Mouse (Mus musculus) left cerebral cortex, adult 8-10 months (tissue): ENCODE measurements around the gene Spice1. TPM values are rescaled to one million over a fixed set of nuclear protein-coding genes. Genes with fewer than 3 reads are reported as not detected.
A peak's percentile ranks its signal among the peaks of the same experiment; 100 is the strongest.

Experiments
- DNase-seq, 2 experiments: peaks; one replicate each; pipeline ENCODE4 v3.0.0; 2022; ENCODE audit warnings: low spot score in 2 of 2
- total RNA-seq, 4 experiments: library from RNA; stranded (reverse); gene quantifications; 2 replicates each; pipeline ENCODE4 v1.2.4; 2022

The Spice1 gene
- total RNA-seq, 4 experiments from 2014 or later: 16.4 to 20.2 (median 18.3) TPM

GRCm38 (mm10) chr16:44365522-44365921 lies 18.6 kb downstream of the Spice1 start:
- no peak for DNase-seq

- no peak for DNase-seq
Measured at GRCm38 (mm10) chr16:44375459-44375858, 28.5 kb downstream of the Spice1 start.

DNA sequence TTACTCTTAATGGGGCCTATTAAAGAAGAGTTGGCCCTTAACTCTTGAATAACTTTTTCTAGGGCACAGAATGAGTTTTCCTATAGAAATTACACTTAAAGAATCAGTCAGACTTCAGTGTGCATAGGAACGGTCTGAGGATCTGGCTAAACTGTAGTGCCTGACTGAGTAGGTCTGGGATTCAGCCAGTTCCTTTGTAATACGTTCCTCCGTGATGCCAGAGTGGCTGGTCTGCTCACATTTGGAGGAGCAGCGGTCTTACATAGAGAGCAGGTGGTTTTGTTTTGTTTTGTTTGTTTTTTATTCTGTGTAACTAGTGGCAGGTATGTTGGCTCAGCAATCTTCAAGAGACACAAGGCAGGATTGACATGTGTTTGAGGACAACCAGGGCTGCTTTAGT lies 33.1 kb downstream of the Spice1 start:
- no peak for DNase-seq

DNA sequence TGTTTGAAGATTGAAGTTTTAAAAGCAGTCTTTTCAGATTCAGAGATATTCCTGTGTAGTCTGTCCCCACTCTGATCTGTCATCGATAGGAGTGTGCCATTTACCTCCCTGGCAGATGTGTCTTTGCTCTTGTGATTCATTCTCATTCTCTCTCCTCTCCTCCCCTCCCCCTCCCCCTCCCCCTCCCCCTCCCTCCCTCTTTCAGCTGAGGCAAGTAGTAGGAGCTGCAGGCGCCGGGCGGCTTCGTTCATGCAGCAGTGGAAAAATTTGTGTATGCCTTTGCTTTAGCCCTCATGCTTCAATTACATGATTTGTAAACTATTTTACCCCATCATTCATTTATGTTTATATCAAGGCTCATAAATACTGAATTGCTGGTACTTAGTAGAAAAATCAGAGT lies 34.7 kb downstream of the Spice1 start:
- no peak for DNase-seq

DNA sequence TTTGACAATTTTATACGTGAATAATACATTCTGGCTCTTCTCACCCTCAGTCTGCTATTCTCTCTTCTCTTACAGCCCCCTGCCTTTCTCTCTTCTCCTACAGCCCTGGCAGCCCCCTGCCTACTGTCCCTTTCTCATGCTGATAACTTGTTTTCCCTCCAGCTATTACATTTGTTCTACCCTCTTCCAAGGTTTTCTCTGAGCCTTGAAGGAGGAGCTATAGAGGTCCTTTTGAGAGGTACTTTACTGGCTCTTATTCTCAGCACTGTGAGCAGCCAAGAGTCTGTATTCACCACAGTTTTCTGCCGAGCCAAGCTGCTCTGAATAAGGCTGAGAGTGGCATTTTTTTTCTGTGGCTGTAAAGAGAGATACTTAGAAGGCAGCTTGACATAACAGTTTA lies 36.6 kb downstream of the Spice1 start:
- no peak for DNase-seq

DNA sequence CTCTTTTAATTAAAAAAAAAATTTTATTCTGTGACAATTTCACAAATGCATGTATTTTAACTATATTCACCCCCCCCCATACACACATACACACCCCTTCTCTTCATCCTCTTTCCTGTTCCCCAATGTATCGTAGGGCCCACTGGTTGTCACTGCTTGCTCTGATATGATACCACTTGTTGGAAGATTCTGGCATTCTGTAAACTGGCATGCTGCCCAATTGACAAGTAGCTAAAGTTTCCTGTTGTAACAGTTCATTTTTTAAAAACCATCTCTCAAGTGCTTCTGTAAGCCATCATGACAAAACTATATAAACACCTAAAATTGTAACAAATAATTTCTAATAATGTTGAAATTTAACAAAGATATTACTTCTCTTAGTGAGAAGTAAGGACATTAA lies 37.3 kb downstream of the Spice1 start:
- DNase-seq: no peak

DNA sequence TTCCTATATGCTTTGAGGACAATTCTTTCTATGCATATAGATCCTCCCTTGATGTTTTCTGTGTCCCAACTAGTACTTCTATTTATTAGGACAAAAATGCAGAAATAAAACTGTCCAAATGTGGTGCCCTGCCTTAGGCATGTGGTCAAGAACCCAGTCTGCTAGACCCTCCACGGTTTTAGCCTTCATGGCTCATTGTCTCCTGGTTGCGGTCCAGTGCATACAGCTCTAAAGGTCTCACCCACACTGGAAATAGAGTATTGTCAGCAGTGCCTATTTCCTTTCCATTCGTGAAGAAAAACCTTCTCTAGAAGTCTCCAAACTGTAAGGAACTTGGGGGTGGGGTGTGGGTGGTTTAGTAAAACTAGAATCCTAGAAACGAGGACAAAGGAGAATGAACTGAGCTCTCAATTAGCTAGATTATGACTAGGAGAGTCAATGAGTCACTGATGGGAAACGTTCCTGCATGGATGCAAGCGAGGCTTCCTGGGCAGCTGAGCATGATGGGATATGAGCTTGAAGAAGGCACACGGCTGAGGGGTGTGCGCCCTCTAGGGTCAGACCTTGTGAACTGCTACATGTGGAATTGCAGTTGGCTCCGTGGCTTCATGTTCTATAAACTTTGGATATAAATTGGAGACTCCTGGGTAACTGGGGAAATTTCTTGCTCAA lies 45.1 kb downstream of the Spice1 start:
- peak; percentile 37 to 83 for DNase-seq

GRCm38 (mm10) chr16:44394577-44395243 lies 47.8 kb downstream of the Spice1 start, which contains the start of gene Cfap44:
Gene Cfap44 (plus strand): TSS chr16:44394796.
- peak; percentile 67 to 90 for DNase-seq

DNA sequence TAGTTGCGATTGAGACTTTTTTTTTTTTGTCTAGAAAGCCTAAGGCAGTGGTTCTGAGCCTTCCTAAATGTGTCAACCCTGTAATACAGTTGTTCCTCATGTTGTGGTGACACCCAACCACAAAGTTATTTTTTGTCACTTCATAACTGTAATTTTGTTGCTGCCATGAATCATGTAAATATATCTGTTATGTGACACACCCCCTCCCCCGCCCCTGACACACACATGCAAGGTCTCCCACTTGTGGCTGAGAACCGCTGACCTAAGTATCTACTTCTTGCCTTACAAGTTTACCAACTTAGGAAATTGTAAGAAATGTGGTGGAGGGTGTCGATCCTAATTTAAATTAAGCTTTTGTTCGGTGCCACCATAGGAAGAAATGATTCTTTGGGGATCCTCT lies 58.0 kb downstream of the Spice1 start:
- DNase-seq: no peak

- DNase-seq: no peak
Measured at GRCm38 (mm10) chr16:44407211-44407610, 60.3 kb downstream of the Spice1 start.

DNA sequence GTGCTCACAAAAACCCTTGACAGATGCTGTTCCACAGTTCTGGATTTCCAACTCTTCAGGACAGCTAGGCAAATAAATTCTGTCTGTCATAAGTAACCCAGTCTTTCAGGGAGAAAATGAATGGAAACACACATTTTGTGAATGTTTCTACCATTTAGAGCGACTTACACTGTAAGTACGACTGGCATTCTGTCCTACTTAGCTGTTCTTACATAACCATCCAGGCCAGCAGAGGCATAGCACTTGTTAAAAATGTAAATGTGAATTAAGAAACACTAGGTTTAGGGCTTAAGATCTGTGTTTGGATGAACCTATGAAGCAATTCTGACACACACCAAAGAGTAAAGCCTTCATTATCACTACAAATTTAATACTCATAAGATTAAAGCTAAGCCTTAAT lies 61.4 kb downstream of the Spice1 start:
- DNase-seq: no peak

- no peak for DNase-seq
Measured at GRCm38 (mm10) chr16:44410176-44410575, 63.3 kb downstream of the Spice1 start.

DNA sequence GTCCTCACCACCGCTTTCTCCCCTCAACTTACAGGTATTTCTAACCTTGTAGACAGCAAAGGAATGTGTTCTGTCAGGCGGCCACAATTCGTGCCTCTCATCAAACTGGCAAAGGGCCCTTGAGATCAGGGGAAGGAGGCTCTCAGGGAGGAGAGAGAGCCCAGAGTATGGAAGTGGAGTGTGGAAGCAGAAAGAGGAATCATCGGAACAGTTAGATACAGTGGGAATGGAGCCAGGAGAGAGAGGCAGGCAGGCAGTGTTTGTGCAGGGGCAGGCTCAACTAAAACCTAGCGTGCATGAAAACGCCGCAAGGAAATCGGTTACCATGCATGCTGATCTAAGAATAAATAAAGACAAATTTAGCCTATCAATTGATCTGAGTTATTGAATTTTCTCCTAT lies 70.7 kb downstream of the Spice1 start:
- no peak for DNase-seq

DNA sequence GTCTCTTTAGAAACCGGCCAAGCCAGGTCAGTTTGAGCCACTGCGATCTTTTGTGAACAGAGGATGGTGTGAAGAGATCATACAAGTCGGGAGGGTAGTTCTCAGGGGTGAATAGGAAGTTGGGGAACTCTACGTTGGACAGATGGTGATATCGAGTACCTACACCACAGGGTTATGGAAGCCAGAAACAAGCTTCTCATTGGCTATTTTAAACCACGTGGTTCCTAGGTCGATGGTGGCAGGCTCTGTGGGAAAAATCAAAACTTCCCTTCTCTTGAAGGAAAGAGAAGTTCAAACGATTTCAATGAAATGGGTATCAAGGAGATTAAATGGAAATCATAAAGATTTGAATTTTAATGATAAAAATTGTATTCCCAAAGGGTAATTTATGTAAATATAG lies 74.8 kb downstream of the Spice1 start:
- DNase-seq: no peak

DNA sequence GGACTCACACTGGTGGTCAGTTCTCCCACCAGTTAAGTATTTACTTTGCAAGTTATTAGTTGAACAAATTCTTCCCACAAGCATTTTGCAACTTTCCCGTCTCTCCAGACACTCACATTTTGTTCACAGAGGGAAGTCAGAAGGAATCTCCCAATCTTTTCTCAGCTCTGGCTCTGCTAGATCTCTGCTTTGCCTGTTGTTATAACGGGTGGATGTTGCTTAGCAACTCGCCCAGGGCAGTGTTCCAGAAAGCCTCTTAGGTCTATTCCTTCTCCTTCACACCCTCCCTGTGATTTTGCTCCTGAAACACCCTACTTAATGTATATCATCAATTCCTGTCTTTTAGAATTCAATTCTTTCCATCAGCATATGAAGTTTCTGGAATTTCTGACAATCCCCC lies 76.6 kb downstream of the Spice1 start:
- DNase-seq: peak; percentile 21 to 76

DNA sequence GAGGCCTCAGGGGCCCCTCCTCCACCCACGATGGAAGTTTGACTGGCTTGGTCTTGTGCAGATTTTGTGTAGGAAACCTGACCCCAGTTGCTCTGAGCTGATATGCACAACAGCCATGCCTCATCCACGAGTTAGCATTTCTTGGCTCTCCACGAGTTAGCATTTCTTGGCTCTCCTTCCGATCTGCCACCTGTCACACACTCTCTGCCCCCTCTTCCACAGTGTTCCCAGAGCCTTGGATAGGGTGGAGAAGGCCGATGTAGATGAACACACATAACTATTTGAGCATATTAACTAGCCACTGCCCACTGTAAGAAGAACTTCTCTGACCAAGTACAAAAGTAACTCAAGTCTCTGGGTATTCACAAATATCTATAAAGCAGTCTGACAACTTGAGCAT lies 81.5 kb downstream of the Spice1 start:
- DNase-seq: no peak

- DNase-seq: no peak
Measured at GRCm38 (mm10) chr16:44430021-44430420, 83.1 kb downstream of the Spice1 start.

GRCm38 (mm10) chr16:44434931-44435330 lies 88.0 kb downstream of the Spice1 start:
- DNase-seq: no peak

GRCm38 (mm10) chr16:44435481-44435880 lies 88.6 kb downstream of the Spice1 start:
- no peak for DNase-seq
